Mouse (Mus musculus): Measurements from ENCODE around the gene Nfasc.

DNA sequence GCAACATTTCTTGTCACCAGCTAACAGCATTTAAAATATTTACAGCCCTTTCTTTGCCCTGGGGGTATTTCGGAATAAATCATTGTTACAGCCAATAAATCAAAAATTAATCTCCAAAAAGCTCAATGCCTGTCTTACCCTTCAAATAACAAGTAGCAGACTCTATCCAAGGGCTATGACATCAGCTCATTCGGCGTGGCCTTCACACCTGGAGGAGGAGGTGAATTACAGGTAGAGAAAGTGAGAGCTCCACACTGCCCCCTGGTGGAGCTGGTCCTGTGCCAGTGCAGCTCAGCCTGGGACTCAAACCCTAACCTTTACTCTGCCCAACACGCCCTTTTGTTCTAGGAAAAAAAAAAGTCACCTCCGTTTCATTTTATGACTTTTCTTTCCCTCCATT is 29.8 kb upstream of the Nfasc start:
- TF ChIP-seq CTCF (IDR thresholded peaks at IDR 0.05; ENCODE audit: control insufficient read depth, insufficient read depth, low read length) (peak; percentile 75), POLR2A (IDR thresholded peaks at IDR 0.05; ENCODE audit: borderline replicate concordance, control insufficient read depth, low read depth, low read length) (no peak)
